In the genomic region with DNA sequence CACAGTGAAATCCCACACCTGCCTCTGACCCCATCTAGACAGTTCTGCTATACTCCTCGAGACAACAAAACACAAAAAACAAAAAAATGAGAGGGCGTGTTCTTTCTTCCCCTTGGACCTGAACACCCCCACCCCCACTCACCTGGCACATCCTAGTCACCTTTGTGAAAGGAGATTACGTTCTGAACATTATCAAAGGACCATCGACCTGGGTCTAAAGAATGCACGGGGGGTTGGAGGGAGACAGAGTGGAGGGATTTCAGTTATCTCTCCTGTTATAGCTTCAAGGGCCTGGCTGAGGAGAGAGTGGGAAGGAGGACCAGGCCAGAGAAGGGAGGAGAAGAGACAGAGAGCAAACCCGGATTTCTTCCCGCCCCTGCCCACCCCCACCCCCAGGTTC, we compare ENCODE assay signal across 25 mouse cellular contexts. TPM values are rescaled to one million over a fixed set of nuclear protein-coding genes. Genes with fewer than 3 reads are reported as not detected.
A peak's percentile ranks its signal among the peaks of the same experiment; 100 is the strongest.
DNase-seq lines count a peak whose midpoint lies in the region; ATAC-seq and TF ChIP-seq lines count a peak whose summit lies in the region.
"Had no signal": no experiment of that assay in that cellular context is flagged by ENCODE, and none has a peak within 500 bp of the region (broad histone marks: within the 10 kb centered on the region; RNA-seq: fewer than 3 reads in every experiment).

No protein-coding gene starts in this region.

- ATAC-seq in kidney, embryonic 16.5 days (ENCODE audit: low FRiP score, low TSS enrichment): no peak
- ATAC-seq in midbrain, embryonic 14.5 days (ENCODE audit: low FRiP score, low TSS enrichment): no peak
- ATAC-seq: forebrain, embryonic 16.5 days had no signal

- no peak overlapping the region for H3K9ac ChIP-seq in kidney, embryonic 16.5 days (replicated peaks; ENCODE audit: low read length)
- peak overlapping the region; percentile 74 for H3K9ac ChIP-seq in CH12.LX (ENCODE audit: insufficient read depth, low read depth)
- H3K9ac ChIP-seq in midbrain, embryonic 14.5 days (replicated peaks; ENCODE audit: low read length): no peak overlapping the region
- H3K9ac ChIP-seq: heart, embryonic 15.5 days; hindbrain, embryonic 13.5 days had no signal

- TF ChIP-seq POLR2A in CH12.LX (IDR thresholded peaks at IDR 0.05; ENCODE audit: low read depth, low read length) (no peak; the same call in 1 of the 2 replicates), myocyte (IDR thresholded peaks at IDR 0.05; ENCODE audit: insufficient read length, low read depth) (no peak)
- TF ChIP-seq POLR2A in bone marrow macrophage, adult 2 months (IDR thresholded peaks at IDR 0.05; ENCODE audit: borderline replicate concordance, low read depth, low read length): no peak

- no peak for DNase-seq in kidney, postnatal 10 days
- DNase-seq in CH12.LX (ENCODE audit: extremely low read depth) (no peak), MN1 (ENCODE audit: low spot score) (no peak)
- DNase-seq in midbrain, embryonic 14.5 days: no peak
- DNase-seq: adrenal gland, postnatal 25 days; cerebellum, adult 11-12 months; cerebellum, postnatal 10 days; gastrocnemius, postnatal 14 days; heart, adult 18-20 months; heart, postnatal 36 days; left cerebral cortex, postnatal 4 days; liver had no signal

- H3K4me2 ChIP-seq in kidney, embryonic 16.5 days (replicated peaks; ENCODE audit: low read depth, low read length): no peak overlapping the region
- H3K4me2 ChIP-seq in CH12.LX (ENCODE audit: insufficient read depth, low read depth, poor library complexity, severe bottlenecking) (peak overlapping the region; percentile 98), myocyte (ENCODE audit: low read depth) (peak overlapping the region; percentile 78)
- no peak overlapping the region for H3K4me2 ChIP-seq in midbrain, embryonic 14.5 days (ENCODE audit: low read length)
- H3K4me2 ChIP-seq: heart, embryonic 15.5 days; hindbrain, embryonic 13.5 days; midbrain, embryonic 11.5 days had no signal

- in situ Hi-C loops in CH12.LX (cut with MboI; ENCODE audit: low pct_ligation_motif_present, low pct_unique_long_range_greater_than_20kb, low sequenced_read_pairs): no loop called here

- 41% methylated on average over 7 of the region's 7 CpGs for WGBS in kidney, embryonic 16.5 days
- WGBS in midbrain, embryonic 14.5 days: 77% methylated on average over 7 of the region's 7 CpGs

- H3K27me3 ChIP-seq in kidney, embryonic 16.5 days (ENCODE audit: insufficient read depth, low read length): no peaks in the 10 kb centered on the region
- H3K27me3 ChIP-seq in CH12.LX (replicated peaks): no peaks in the 10 kb centered on the region
- no peaks in the 10 kb centered on the region for H3K27me3 ChIP-seq in myocyte (ENCODE audit: control insufficient read depth, insufficient read depth, insufficient read length)
- no peaks in the 10 kb centered on the region for H3K27me3 ChIP-seq in midbrain, embryonic 14.5 days (ENCODE audit: control insufficient read depth, insufficient read depth, low read length)
- H3K27me3 ChIP-seq: hindbrain, embryonic 13.5 days had no signal

- H3K4me3 ChIP-seq in kidney, embryonic 16.5 days (ENCODE audit: low read length): no peak overlapping the region
- peak overlapping the region in 2 of 3 experiments; percentile 21 to 44 for H3K4me3 ChIP-seq in CH12.LX (replicated peaks in 1 of 3; ENCODE audit: low read depth in 2 of 3, low read length in 2 of 3, poor library complexity in 1 of 3)
- peak overlapping the region; percentile 34 for H3K4me3 ChIP-seq in bone marrow macrophage, adult 2 months (ENCODE audit: insufficient read depth, low read length)
- no peak overlapping the region for H3K4me3 ChIP-seq in myocyte
- H3K4me3 ChIP-seq in midbrain, embryonic 14.5 days (replicated peaks; ENCODE audit: low read depth, low read length): no peak overlapping the region
- H3K4me3 ChIP-seq: forebrain, embryonic 10.5 days; heart, embryonic 15.5 days; hindbrain, embryonic 13.5 days had no signal

- no peak for TF ChIP-seq CTCF in CH12.LX (conservative IDR thresholded peaks at IDR 0.05 in 1 of 2, IDR thresholded peaks at IDR 0.05 in 1 of 2; ENCODE audit: low read depth in 2 of 2, low read length in 2 of 2)
- no peak for TF ChIP-seq CTCF in bone marrow macrophage, adult 2 months (IDR thresholded peaks at IDR 0.05; ENCODE audit: low read depth, low read length)

- peaks cover 40% of the 10 kb centered on the region for H3K79me2 ChIP-seq in CH12.LX (replicated peaks; ENCODE audit: control insufficient read depth, extremely low read depth, insufficient read depth, poor library complexity, severe bottlenecking)
- H3K79me2 ChIP-seq in myocyte (ENCODE audit: control insufficient read depth, insufficient read depth): peaks cover 8% of the 10 kb centered on the region

- no peaks in the 10 kb centered on the region for H3K36me3 ChIP-seq in kidney, embryonic 16.5 days (ENCODE audit: insufficient read depth, low read length)
- H3K36me3 ChIP-seq in CH12.LX (replicated peaks in 1 of 2; ENCODE audit: control insufficient read depth in 1 of 2, insufficient read depth in 1 of 2, low read length in 1 of 2) (peaks cover 0 to 7% of the 10 kb centered on the region in 2 experiments), myocyte (ENCODE audit: control insufficient read depth, insufficient read depth) (no peaks in the 10 kb centered on the region)
- H3K36me3 ChIP-seq in midbrain, embryonic 14.5 days (ENCODE audit: control insufficient read depth, insufficient read depth, low read length): no peaks in the 10 kb centered on the region
- H3K36me3 ChIP-seq: forebrain, embryonic 10.5 days; heart, embryonic 15.5 days; hindbrain, embryonic 13.5 days had no signal

- no peak for TF ChIP-seq EP300 in CH12.LX (IDR thresholded peaks at IDR 0.05; ENCODE audit: low read length)

- no peak overlapping the region for H3ac ChIP-seq in myocyte (ENCODE audit: control insufficient read depth, insufficient read length)

- dilution Hi-C loops in CH12.LX (cut with MboI; ENCODE audit: extremely low pct_ligation_motif_present, extremely low pct_unique_long_range_greater_than_20kb, low sequenced_read_pairs): no loop called here

- H3K27ac ChIP-seq in kidney, embryonic 16.5 days (ENCODE audit: low read length): peak overlapping the region; percentile 82; the same call in 1 of the 2 replicates
- peak overlapping the region; percentile 99 for H3K27ac ChIP-seq in CH12.LX (ENCODE audit: insufficient read depth, low read depth)
- peak overlapping the region; percentile 99 for H3K27ac ChIP-seq in bone marrow macrophage, adult 2 months (ENCODE audit: insufficient read depth, low read depth, low read length)
- no peak overlapping the region for H3K27ac ChIP-seq in midbrain, embryonic 14.5 days (replicated peaks; ENCODE audit: low read depth, low read length)
- H3K27ac ChIP-seq: forebrain, embryonic 10.5 days; heart, embryonic 15.5 days; hindbrain, embryonic 13.5 days had no signal

- H3K4me1 ChIP-seq in kidney, embryonic 16.5 days (ENCODE audit: insufficient read depth, low read length): peaks cover 48% of the 10 kb centered on the region
- peaks cover 25 to 61% of the 10 kb centered on the region in 2 experiments for H3K4me1 ChIP-seq in CH12.LX (ENCODE audit: control insufficient read depth in 1 of 2, insufficient read depth in 2 of 2)
- H3K4me1 ChIP-seq in bone marrow macrophage, adult 2 months (ENCODE audit: control insufficient read depth, insufficient read depth, low read length): peaks cover 66% of the 10 kb centered on the region
- no peaks in the 10 kb centered on the region for H3K4me1 ChIP-seq in midbrain, embryonic 14.5 days (ENCODE audit: control insufficient read depth, insufficient read depth, low read length)
- H3K4me1 ChIP-seq: heart, embryonic 15.5 days; hindbrain, embryonic 13.5 days had no signal

- no peak for TF ChIP-seq RAD21 in CH12.LX (IDR thresholded peaks at IDR 0.05; ENCODE audit: low read depth, low read length)

- H3K9me3 ChIP-seq in kidney, embryonic 16.5 days (ENCODE audit: low read length): no peaks in the 10 kb centered on the region
- no peaks in the 10 kb centered on the region for H3K9me3 ChIP-seq in CH12.LX (replicated peaks; ENCODE audit: low read length)
- H3K9me3 ChIP-seq in midbrain, embryonic 14.5 days (ENCODE audit: control insufficient read depth, low read length): no peaks in the 10 kb centered on the region
- H3K9me3 ChIP-seq: forebrain, embryonic 10.5 days; heart, embryonic 15.5 days; hindbrain, embryonic 13.5 days had no signal

TF ChIP-seq in CH12.LX, 34 proteins besides CTCF, POLR2A, EP300 and RAD21 (continues in another document):
- TF ChIP-seq PAX5 (IDR thresholded peaks at IDR 0.05; ENCODE audit: low read length) (no peak), BHLHE40 (IDR thresholded peaks at IDR 0.05; ENCODE audit: low read depth, low read length) (no peak), SMC3 (IDR thresholded peaks at IDR 0.05; ENCODE audit: low read depth, low read length) (no peak), RCOR1 (conservative IDR thresholded peaks at IDR 0.05; ENCODE audit: low read depth, low read length) (no peak), HCFC1 (IDR thresholded peaks at IDR 0.05; ENCODE audit: low read depth, low read length) (no peak)

TF ChIP-seq in myocyte, 11 proteins besides CTCF, POLR2A, EP300 and RAD21 (continues in another document):
- TF ChIP-seq CEBPB (IDR thresholded peaks at IDR 0.05; ENCODE audit: insufficient read depth, poor library complexity, severe bottlenecking) (no peak), E2F4 (IDR thresholded peaks at IDR 0.05; ENCODE audit: insufficient read depth) (no peak), TCF3 (IDR thresholded peaks at IDR 0.05; ENCODE audit: insufficient read length, low read depth) (no peak), SRF (IDR thresholded peaks at IDR 0.05; ENCODE audit: control insufficient read depth, insufficient read length, low read depth) (no peak), MYOD1 (IDR thresholded peaks at IDR 0.05; ENCODE audit: control insufficient read depth in 1 of 3, insufficient read length in 2 of 3, low read depth in 2 of 3) (no peak), USF1 (IDR thresholded peaks at IDR 0.05; ENCODE audit: low read depth) (no peak)

RNA-seq across cellular contexts. Expression of gene Blnk, which starts 0.6 kb away (rescaled TPM):
- 19.2 and 20.8 TPM in 2 replicates for polyA plus RNA-seq in kidney, embryonic 16.5 days (2015; fragmentation: Nextera tagmentation; extraction: Ambion mirVana)
- total RNA-seq in CH12.LX (2012; rRNA removed): 86.8 and 142 TPM in 2 replicates
- total RNA-seq in CH12.LX (2014; rRNA removed): 101 and 108 TPM in 2 replicates
- 259 and 284 TPM in 2 replicates for polyA plus RNA-seq in CH12.LX (2012; ENCODE audit: insufficient read length, low read depth)
- polyA plus RNA-seq in bone marrow macrophage, adult 2 months (2012; ENCODE audit: insufficient read depth, insufficient read length, missing spikeins): 95.2 and 101 TPM in 2 replicates
- polyA plus RNA-seq in myocyte (2012; fragmentation: generic; extraction: Trizol): 3.3 TPM
- polyA plus RNA-seq in midbrain, embryonic 14.5 days (2014; fragmentation: Nextera tagmentation; extraction: Ambion mirVana): 0.66 and 0.70 TPM in 2 replicates

RNA-seq across cellular contexts. Expression of gene Dntt, which starts 34.2 kb away (rescaled TPM):
- 0.15 TPM in 1 of 2 replicates, not detected in the other for polyA plus RNA-seq in kidney, embryonic 16.5 days (2015; fragmentation: Nextera tagmentation; extraction: Ambion mirVana)
- 0.13 TPM in 1 of 2 replicates, not detected in the other for total RNA-seq in CH12.LX (2012; rRNA removed)
- total RNA-seq in CH12.LX (2014; rRNA removed): not detected in 2 replicates
- not detected in 2 replicates for polyA plus RNA-seq in CH12.LX (2012; ENCODE audit: insufficient read length, low read depth)
- polyA plus RNA-seq in bone marrow macrophage, adult 2 months (2012; ENCODE audit: insufficient read depth, insufficient read length, missing spikeins): not detected in 2 replicates
- 0.02 TPM for polyA plus RNA-seq in myocyte (2012; fragmentation: generic; extraction: Trizol)
- 0.17 and 0.18 TPM in 2 replicates for polyA plus RNA-seq in midbrain, embryonic 14.5 days (2014; fragmentation: Nextera tagmentation; extraction: Ambion mirVana)
- total RNA-seq: adrenal gland, postnatal 25 days; gastrocnemius, postnatal 14 days; heart, adult 18-20 months; heart, postnatal 36 days; left cerebral cortex, adult 8-10 months; neutrophil, adult 5-6 weeks had no signal
- polyA plus RNA-seq: embryonic facial prominence, embryonic 11.5 days; forebrain, embryonic 10.5 days; forebrain, embryonic 16.5 days; hindbrain, embryonic 13.5 days; liver, embryonic 16.5 days; lung, postnatal 0 days; midbrain, embryonic 11.5 days had no signal

Comparison
In these comparisons a context has a peak if more than half of its experiments do, and no peak if none do; other contexts are left out.
1. H3K4me2 ChIP-seq: peak in CH12.LX (single experiment) and myocyte (single experiment); none in kidney, embryonic 16.5 days (single experiment) and midbrain, embryonic 14.5 days (single experiment).
2. H3K4me3 ChIP-seq: peak in CH12.LX (2 of 3) and bone marrow macrophage, adult 2 months (single experiment); none in kidney, embryonic 16.5 days (single experiment), myocyte (single experiment) and midbrain, embryonic 14.5 days (single experiment).